Mouse (Mus musculus) liver, adult 2 months (tissue): ENCODE results near the gene Gm44502.

Experiments
- CTCF ChIP-seq: fragments of 200-500 bp; IDR thresholded peaks from 2 replicates; pipeline ENCODE4 v1.5.1; 2011; ENCODE audit warnings: low read depth, low read length, control low read depth
- POLR2A ChIP-seq: fragments of 200-500 bp; IDR thresholded peaks from 2 replicates; pipeline ENCODE4 v1.6.1; 2011; ENCODE audit warnings: low read length, control low read depth; ENCODE audit not compliant: insufficient read depth; ENCODE audit errors: extremely low read depth

DNA sequence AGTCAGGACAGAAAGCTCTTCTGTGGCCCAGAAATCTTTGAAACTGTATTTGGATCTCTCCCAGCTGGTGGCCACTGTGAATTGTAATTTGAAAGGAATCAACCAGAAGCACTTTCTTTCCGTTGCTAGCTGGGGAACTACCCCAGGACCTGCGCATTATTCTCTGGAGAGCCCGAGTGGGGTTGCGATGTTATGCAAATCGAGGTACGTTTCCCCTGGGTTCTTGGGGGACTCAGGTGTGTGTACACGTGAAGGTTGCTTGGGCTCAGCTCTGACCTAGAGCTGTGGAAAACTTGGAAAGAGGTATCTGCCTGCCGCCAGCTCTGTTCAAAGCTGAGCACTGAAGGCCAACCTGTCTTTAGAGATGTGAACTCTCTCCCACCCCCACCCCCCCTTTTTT lies 48.3 kb upstream of the Gm44502 start:
- no peak for TF ChIP-seq POLR2A
- no peak for TF ChIP-seq CTCF
